Mouse (Mus musculus) gastrocnemius, adult 2 months (tissue): ENCODE measurements around the gene Hbb-bt. TPM values are rescaled to one million over a fixed set of nuclear protein-coding genes. Genes with fewer than 3 reads are reported as not detected.
"Not testable (repeated sequence)": the region's sequence is repeated elsewhere in the genome, so short reads cannot be mapped to it uniquely, and the experiment has no call there.

Experiments
- DNase-seq: peaks from one replicate; pipeline ENCODE4 v3.0.0; 2022
- H3K27ac ChIP-seq: fragments of 200-600 bp; 2 replicates; pipeline ENCODE4 v1.8.1; 2022; ENCODE audit warnings: mild to moderate bottlenecking
- H3K4me3 ChIP-seq: fragments of 200-600 bp; 2 replicates; pipeline ENCODE4 v1.8.1; 2022; ENCODE audit warnings: mild to moderate bottlenecking, moderate library complexity
- CTCF ChIP-seq: fragments of 200-600 bp; IDR thresholded peaks from 2 replicates; pipeline ENCODE4 v1.8.1; 2022; ENCODE audit warnings: antibody characterized with exemption, mild to moderate bottlenecking, moderate library complexity
- intact Hi-C: fragments of 180-260 bp; cut with DNase I; formaldehyde crosslinking; loops from one replicate; pipeline ENCODE4 v1.15.1; 2025
- total RNA-seq, 2 experiments: library from RNA; stranded (reverse); gene quantifications; 2 replicates each; pipeline ENCODE4 v1.2.3; 2021

The Hbb-bt gene
- total RNA-seq, 2 experiments from 2014 or later, result 20.6 to 29.2 TPM

DNA sequence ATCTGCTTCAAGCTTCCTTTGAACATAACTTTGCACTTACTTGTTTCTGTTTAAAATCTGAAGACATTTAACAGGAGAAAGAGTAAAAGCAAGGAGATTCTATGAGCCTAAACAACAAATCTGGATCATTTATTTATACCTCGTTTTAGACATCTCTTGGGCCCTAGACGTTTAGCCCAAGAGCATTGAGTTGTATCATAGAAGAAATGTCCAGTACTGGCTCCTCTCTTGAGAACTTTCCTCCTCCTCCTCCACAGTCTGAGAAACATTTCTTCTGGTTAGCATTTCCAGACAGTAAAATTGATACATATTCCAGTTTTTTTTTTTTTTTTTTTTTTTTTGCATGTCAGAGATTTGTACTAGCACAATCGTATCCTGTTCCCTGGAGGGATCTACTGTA lies 22.1 kb downstream of the Hbb-bt start, which contains the start of gene Olfr67:
Olfr67 (minus strand) TSS at position 101 of the 400 bp plus-strand sequence.
- Histone ChIP-seq H3K27ac (no peak within 1 kb of the TSS), H3K4me3 (no peak within 1 kb of the TSS)
- no peak for TF ChIP-seq CTCF
- no peak for DNase-seq
- intact Hi-C loops, result no loop called here

DNA sequence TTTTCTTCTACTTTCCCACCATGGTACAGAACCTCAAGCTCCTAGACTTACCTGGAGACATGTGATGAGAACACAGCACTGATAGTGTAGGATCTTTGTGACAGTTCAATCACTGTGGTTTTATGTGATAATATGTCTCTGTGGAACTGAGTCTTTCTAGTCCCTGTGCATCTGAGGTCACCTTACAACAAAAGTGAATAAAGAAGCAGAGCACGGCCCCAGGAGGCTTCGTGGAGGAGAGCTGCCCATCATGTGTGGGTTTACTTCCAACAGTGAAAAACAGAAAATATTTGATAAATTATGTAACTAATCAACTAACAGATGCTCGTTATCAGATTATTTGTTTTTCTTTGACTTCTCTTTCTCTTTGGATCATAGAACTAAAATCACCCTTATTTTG lies 34.2 kb downstream of the Hbb-bt start, which contains the start of gene Olfr68:
Olfr68 (minus strand) TSS at position 101 of the 400 bp plus-strand sequence.
- DNase-seq, result no peak
- intact Hi-C loops, result no loop called here
- TF ChIP-seq CTCF, result no peak
- no peak within 1 kb of the TSS for H3K27ac ChIP-seq
- no peak within 1 kb of the TSS for H3K4me3 ChIP-seq

DNA sequence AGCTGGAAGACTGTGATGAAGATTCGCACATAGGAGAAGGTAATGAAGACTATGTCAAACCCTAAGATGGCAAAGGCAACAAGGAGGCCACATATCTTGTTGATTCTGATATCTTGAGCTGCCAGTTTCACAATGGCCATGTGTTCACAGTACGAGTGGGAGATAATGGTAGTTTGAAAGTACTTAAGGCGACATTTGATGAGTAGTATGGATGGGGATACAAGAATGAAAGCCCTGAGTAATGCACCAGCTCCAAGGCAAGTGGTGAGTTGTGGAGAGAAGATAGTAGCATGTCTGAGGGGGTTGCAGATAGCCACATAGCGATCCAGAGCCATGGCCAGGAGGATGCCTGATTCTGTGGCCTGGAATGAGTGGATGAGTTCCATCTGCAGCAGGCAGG lies 36.1 kb downstream of the Hbb-bt start:
- H3K27ac ChIP-seq, intact Hi-C loops, DNase-seq: not testable (repeated sequence)

DNA sequence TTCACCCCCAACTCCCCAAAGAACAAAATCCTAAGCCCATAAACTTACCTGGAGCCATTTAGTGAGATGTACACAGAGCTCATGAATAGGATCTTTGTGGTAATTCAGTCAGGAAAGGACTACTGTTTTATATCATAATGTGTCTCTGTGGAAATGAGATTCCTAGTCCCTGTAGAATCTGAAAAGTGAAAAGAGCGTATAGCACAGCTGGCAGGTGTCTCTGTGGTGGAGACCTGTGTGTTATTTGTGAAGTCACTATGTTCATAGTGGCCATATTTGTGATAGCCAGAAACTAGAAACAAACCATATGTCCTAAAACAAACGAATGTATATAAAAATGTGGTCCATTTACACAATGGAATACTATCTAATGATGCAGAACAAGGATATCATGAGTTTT lies 42.3 kb downstream of the Hbb-bt start, which contains the start of gene Olfr69:
Olfr69 (minus strand) TSS at position 101 of the 400 bp plus-strand sequence.
- DNase-seq, result no peak
- TF ChIP-seq CTCF, result no peak
- intact Hi-C loops, result no loop called here
- no peak within 1 kb of the TSS for H3K4me3 ChIP-seq
- no peak within 1 kb of the TSS for H3K27ac ChIP-seq

More for the DNA sequence above, 36.1 kb downstream of the Hbb-bt start:
- not testable (repeated sequence) for H3K4me3 ChIP-seq

DNA sequence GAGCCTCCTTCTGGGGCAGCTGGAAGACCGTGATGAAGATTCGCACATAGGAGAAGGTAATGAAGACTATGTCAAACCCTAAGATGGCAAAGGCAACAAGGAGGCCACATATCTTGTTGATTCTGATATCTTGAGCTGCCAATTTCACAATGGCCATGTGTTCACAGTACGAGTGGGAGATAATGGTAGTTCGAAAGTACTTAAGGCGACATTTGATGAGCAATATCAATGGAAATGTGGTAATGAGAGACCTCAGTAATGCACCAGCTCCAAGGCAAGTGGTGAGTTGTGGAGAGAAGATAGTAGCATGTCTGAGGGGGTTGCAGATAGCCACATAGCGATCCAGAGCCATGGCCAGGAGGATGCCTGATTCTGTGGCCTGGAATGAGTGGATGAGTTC lies 46.1 kb downstream of the Hbb-bt start:
- H3K4me3 ChIP-seq, H3K27ac ChIP-seq, DNase-seq, intact Hi-C loops: not testable (repeated sequence)

Other genes starting within 250 kb of the Hbb-bt start
- gene Olfr616, start 244.9 kb downstream of the Hbb-bt start, total RNA-seq, result not detected
- gene Olfr617, start 240.9 kb downstream of the Hbb-bt start, total RNA-seq, result not detected
- gene Olfr618, start 223.9 kb downstream of the Hbb-bt start, total RNA-seq, result not detected
- gene Olfr619, start 213.4 kb downstream of the Hbb-bt start, total RNA-seq, result not detected
- not detected for gene Olfr620, start 201.5 kb downstream of the Hbb-bt start, total RNA-seq
- gene Olfr622, start 171.3 kb downstream of the Hbb-bt start, total RNA-seq, result not detected
- gene Olfr623, start 150.3 kb downstream of the Hbb-bt start, total RNA-seq, result not detected
- not detected for gene Olfr624, start 142.8 kb downstream of the Hbb-bt start, total RNA-seq
- not detected for gene Olfr625-ps1, start 131.3 kb downstream of the Hbb-bt start, total RNA-seq
- gene Olfr243, start 99.3 kb downstream of the Hbb-bt start, total RNA-seq, result not detected
- not detected for gene Olfr628, start 83.6 kb downstream of the Hbb-bt start, total RNA-seq
- not detected for gene Olfr629, start 69.1 kb downstream of the Hbb-bt start, total RNA-seq
- gene Olfr630, start 56.7 kb downstream of the Hbb-bt start, total RNA-seq, result not detected
- not detected for gene Olfr69, start 42.4 kb downstream of the Hbb-bt start, total RNA-seq
- gene Olfr68, start 34.3 kb downstream of the Hbb-bt start, total RNA-seq, result not detected
- not detected for gene Olfr67, start 22.2 kb downstream of the Hbb-bt start, total RNA-seq
- 100 to 1,000 TPM; 210 to 301 TPM for gene Hbb-bs, start 14.1 kb upstream of the Hbb-bt start, total RNA-seq
- gene Hbb-bh2, start 26.5 kb upstream of the Hbb-bt start, total RNA-seq, result not detected
- gene Hbb-bh1, start 29.2 kb upstream of the Hbb-bt start, total RNA-seq, result not detected
- not detected for gene Hbb-y, start 39.2 kb upstream of the Hbb-bt start, total RNA-seq
- not detected for gene Olfr66, start 72.3 kb upstream of the Hbb-bt start, total RNA-seq
- not detected for gene Olfr64, start 80.5 kb upstream of the Hbb-bt start, total RNA-seq
- gene Olfr65, start 89.5 kb upstream of the Hbb-bt start, total RNA-seq, result not detected
- gene Olfr631, start 114.8 kb upstream of the Hbb-bt start, total RNA-seq, result not detected
- gene Olfr632, start 120.4 kb upstream of the Hbb-bt start, total RNA-seq, result not detected
- not detected for gene Olfr633, start 130.4 kb upstream of the Hbb-bt start, total RNA-seq
- gene Olfr635, start 157.2 kb upstream of the Hbb-bt start, total RNA-seq, result not detected
- gene Olfr638, start 184.8 kb upstream of the Hbb-bt start, total RNA-seq, result not detected
- gene Olfr639, start 203.3 kb upstream of the Hbb-bt start, total RNA-seq, result under 1 TPM in 1 of 2 experiments, not detected in 1; 0.03 TPM
- gene Olfr640, start 211.6 kb upstream of the Hbb-bt start, total RNA-seq, result not detected
- not detected for gene Olfr641, start 221.4 kb upstream of the Hbb-bt start, total RNA-seq
- gene Olfr642, start 238.7 kb upstream of the Hbb-bt start, total RNA-seq, result not detected
- not detected for gene 4930516K23Rik, start 247.4 kb upstream of the Hbb-bt start, total RNA-seq